Mouse (Mus musculus): Measurements from ENCODE around the gene Polr3b. TPM values are rescaled to one million over a fixed set of nuclear protein-coding genes. Genes with fewer than 3 reads are reported as not detected.

Polr3b gene
- total RNA-seq (2021): 10 to 100 TPM; 11.7 to 12.1 TPM
- long read RNA-seq, experiment 1, partial matches to known transcripts: 2 of 2 reads
- long read RNA-seq, experiment 1, other reads (novel, unspliced or antisense): 0 of 2 reads
- long read RNA-seq, experiment 2, full-length matches to known transcripts: 1 of 3 reads
- long read RNA-seq, experiment 2, partial matches to known transcripts: 2 of 3 reads
- long read RNA-seq, experiment 2, other reads (novel, unspliced or antisense): 0 of 3 reads

- peak; percentile 91 for DNase-seq
- intact Hi-C loops (cut with DNase I): loop anchor here (5.0 kb wide), 2 partner anchors 90 to 105 kb away; partner anchors contain the start of gene Ckap4
Observed at GRCm38 (mm10) chr10:84621826-84622790, at the start of gene Polr3b. Gene Polr3b (plus strand): TSS chr10:84622292.

- no peak for DNase-seq
- intact Hi-C loops (cut with DNase I): no loop called here
Observed at GRCm38 (mm10) chr10:84573671-84574420, 48.2 kb upstream of the Polr3b start.

DNA sequence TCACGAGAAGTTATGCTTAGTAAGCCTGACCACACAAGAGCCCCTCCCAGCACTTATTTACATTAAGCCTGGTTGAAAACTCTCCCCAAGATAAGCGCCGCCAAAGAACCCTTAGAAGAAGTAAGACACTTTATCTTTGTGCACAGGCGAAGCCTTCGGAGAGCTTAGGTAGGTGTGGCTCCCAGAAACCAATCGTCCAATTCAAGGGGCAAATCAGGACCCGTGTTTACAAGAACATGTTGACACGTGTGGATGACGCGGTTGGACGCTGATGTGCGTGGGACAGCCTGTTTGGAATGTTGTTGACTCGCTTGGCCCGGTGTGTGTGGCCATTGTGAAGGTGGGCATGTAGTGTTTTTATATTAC, 46.1 kb upstream of the Polr3b start:
- intact Hi-C loops (cut with DNase I): loop anchor here (5.0 kb wide), 1 partner anchor 44 kb away; the partner anchor contains the start of gene Ckap4
- DNase-seq: no peak

DNA sequence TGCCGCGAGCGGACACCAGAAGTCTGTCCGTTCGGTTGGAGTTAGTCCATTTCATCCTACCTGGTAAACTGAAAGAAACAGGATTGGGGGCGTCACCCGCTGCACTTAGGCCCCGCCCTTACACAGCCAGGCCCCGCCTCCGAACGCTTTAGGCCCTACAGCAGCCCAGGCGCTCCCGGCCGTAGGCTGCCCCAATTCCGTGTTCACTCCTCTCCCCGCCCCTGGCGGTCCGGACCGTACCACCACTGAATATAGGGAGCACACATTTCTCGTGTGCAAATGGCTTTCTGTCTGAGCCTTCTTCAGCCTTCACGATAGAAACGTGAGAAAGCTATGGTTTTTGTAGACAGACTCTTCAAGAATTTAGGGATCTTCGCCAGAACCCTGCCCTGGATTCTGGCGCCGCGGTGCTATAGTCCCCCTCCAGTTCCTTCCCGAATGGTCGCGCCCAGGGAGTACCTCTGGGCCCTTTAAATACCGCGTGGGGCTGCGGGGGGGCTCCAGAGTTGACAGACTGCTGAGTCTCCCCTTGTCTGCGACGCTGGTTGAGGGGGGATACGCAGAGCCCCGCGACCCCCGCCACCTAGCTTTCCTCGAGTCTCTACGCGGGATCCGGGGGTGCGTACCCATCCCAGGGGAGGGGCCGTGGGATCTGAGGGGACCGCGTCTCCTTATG, 45.6 kb upstream of the Polr3b start, which contains the start of gene Tcp11l2:
Tcp11l2 (plus strand) TSS at position 232 of the 676 bp plus-strand sequence.
- peak; percentile 93 to 94 for DNase-seq
- intact Hi-C loops (cut with DNase I): loop anchor here (5.0 kb wide), 1 partner anchor 44 kb away; the partner anchor contains the start of gene Ckap4

DNA sequence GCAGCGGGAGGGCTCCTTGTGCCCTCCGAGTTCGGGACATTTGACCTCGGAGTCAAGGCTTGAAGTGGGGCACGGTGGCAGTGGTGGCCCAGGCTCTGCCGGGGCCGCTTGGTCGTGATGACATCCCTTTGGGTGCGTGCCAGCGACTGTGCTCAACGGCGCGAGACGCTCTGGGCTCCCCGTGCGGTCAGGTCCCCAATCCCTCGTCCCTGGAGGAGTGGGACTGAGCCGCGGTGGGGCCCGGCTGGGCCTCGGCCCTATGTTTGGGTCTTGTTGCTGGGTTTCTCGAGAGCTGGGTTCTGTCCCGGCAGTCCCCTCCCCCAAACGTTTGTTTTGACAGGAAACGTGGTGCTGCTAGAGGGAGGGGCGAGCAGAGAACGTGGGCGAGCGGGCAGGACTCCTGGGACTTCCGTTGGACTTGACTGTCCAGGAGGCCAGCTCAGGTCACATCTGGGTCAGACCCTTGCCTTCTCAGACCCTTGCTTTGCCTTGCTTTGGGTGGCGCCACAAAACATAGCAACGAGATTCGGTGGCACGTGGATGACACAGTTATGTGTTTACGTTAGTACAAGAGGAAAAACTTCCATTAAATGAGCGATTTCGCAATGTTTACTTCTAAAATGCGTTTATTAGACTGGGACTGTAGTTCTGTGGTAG, 44.9 kb upstream of the Polr3b start:
- intact Hi-C loops (cut with DNase I): loop anchor here (5.0 kb wide), 1 partner anchor 45 kb away; the partner anchor contains the start of gene Ckap4
- peak; percentile 81 to 87 for DNase-seq

DNA sequence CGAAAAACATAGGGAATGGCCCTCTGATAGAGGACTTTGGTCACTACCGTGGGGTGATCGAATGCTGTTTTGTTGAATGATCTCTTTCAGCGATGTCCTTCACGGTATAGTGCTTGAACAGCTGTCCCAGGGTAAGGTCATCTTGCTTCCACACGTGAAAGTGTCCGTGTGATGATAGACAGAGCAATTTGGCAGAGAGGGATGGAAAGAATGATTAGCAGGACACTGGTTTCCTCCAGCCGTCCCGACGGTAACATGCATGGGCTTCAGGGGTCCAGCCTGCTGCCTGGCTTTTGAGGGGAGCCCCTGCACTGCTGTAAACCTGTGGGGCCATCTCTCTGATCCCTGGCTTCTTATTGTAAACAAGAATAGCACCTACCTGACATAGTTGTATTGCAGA, 43.4 kb upstream of the Polr3b start:
- intact Hi-C loops (cut with DNase I): loop anchor here (2.0 to 5.0 kb wide), 2 partner anchors 16 to 46 kb away; partner anchors contain the start of gene Ckap4

GRCm38 (mm10) chr10:84579527-84579926, 42.6 kb upstream of the Polr3b start:
- intact Hi-C loops (cut with DNase I): loop anchor here (2.0 to 5.0 kb wide), 2 partner anchors 15 to 47 kb away; partner anchors contain the start of gene Ckap4
- DNase-seq: no peak

More for the DNA sequence above, 43.4 kb upstream of the Polr3b start:
- DNase-seq: no peak

- DNase-seq: peak in 1 of 2 experiments; percentile 56
- intact Hi-C loops (cut with DNase I): no loop called here
Observed at GRCm38 (mm10) chr10:84581191-84581590, 40.9 kb upstream of the Polr3b start.

GRCm38 (mm10) chr10:84582236-84582635, 39.9 kb upstream of the Polr3b start:
- no peak for DNase-seq
- intact Hi-C loops (cut with DNase I): no loop called here

DNA sequence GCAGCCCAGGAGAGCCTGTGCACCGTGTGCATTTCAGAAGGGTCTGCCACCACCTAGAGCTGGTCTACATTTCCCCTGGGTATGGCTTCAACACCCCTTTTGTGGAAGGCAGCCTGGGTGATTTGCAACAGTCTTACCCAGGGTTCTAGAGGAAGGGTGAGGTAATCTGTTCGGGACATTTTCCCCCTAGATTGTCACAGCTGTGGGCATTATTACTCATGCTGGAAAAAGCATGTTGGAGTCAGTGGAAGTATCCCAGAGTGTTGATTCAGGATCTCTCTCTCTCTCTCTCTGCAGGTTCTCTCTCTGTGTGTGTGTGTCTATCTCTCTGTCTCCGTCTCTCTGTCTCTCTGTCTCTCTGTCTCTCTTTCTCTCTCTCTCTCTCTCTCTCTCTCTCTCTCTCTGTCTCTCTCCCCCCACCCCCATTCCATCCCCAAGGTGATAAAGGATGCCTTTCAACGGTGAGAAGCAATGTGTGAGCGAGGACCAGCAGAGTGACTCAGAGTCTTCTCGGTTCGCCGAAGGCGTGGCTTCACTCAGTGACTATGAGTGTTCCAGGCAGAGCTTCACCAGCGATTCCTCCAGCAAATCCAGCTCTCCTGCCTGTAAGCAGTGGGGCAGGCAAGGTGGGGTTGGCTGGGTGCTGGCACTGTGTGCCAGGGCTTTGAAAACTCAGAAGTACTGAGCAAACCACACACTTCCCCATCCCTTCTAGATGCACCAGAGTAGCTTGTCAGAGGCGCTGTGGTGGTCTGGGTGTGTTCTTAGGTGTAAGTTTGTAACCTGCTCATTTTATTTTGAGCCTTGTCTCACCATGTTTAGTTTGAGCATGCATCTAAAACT, 37.4 kb upstream of the Polr3b start:
- intact Hi-C loops (cut with DNase I): no loop called here
- DNase-seq: no peak

DNA sequence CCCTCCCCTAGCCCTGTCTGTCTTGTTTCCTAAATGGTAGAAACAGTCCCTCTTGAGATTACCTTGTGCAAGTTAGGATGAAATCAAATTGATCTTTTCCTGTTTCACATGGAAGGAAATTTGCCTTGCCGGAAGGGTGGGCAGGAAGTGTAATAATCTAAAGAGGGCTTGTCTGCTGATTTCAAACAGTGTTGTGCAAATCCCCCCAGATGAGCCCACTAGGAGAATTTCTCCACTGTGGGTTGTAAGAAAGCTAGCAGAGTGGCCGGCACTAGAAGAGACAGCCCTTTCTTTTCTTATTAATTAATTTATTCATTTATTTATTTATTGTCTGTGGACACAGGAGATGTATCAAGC, 36.8 kb upstream of the Polr3b start:
- intact Hi-C loops (cut with DNase I): no loop called here
- no peak for DNase-seq

GRCm38 (mm10) chr10:84590956-84591355, 31.1 kb upstream of the Polr3b start:
- intact Hi-C loops (cut with DNase I): no loop called here
- peak in 1 of 2 experiments; percentile 29 for DNase-seq

DNA sequence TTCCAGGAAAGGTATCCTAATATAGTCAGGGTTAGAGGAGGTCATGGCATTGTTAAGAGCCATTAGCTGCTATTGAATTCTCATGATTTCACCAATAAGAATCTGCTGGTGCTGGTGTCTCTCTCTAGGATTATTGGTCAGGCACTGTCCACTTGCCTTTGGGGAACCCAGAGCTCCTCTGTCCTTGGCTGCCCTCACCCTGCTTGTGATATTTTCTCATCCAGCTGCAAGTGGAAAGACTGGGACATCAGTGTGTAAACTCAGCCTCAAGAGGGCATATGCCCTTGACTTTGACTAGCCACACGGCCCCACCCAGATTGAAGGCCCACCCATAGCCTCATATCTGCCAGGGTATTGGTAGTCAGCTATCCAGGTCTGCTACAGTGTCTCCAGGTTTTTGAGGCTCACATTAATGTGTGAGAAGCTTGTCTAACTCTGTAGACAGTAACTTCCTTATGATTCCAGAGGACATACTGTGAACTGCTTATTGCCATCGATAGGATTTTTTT, 30.4 kb upstream of the Polr3b start:
- intact Hi-C loops (cut with DNase I): no loop called here
- DNase-seq: no peak

DNA sequence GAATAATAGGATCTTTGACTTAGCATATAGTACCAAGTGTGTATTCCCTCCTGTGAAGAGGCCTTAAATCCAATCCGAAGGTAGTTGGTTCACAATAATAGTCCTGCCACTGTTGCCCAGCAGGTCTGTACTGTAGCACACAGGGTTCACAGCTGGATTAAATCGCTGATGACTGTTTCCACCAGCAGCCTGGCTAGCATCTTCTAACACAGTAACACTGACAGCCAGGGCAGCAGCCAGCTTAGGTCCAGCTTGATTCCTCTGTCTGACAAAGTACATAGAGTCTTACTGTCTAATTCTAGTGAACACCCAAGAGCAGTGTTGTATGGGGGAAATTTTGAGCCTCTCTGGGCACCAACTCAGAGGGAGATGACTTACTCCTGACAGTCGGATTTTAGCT, 29.3 kb upstream of the Polr3b start:
- intact Hi-C loops (cut with DNase I): no loop called here
- DNase-seq: no peak

GRCm38 (mm10) chr10:84597127-84597785, 24.8 kb upstream of the Polr3b start:
- DNase-seq: peak in 1 of 2 experiments; percentile 44
- intact Hi-C loops (cut with DNase I): no loop called here

GRCm38 (mm10) chr10:84598172-84598571, 23.9 kb upstream of the Polr3b start:
- DNase-seq: no peak
- intact Hi-C loops (cut with DNase I): no loop called here

DNA sequence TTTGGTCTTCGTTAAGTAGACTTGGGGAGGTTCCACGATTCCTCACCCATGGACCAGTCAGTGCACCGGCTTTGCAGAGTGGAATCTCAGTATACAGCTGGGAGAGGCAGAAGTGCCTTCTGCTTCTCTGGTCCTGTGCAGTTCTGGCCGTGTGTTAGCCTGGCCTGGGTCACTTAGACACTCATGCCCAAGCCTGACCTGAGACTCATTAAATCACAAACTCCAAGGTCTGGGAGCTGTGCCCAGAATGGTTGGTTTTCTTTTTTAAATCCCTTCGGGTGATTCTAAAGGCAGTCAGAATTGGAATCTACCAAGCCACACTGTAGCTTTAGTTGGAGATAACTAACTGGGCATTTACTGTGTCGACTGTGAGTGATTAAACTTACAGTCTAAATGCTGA, 22.0 kb upstream of the Polr3b start:
- no peak for DNase-seq
- intact Hi-C loops (cut with DNase I): loop anchor here (5.0 kb wide), 1 partner anchor 83 kb away; no protein-coding TSS in a partner anchor
